Mouse (Mus musculus) hematopoietic stem cell, adult 5-6 weeks (primary cell): ENCODE measurements around the gene Pou3f1. TPM values are rescaled to one million over a fixed set of nuclear protein-coding genes. Genes with fewer than 3 reads are reported as not detected.
"Not testable (repeated sequence)": the region's sequence is repeated elsewhere in the genome, so short reads cannot be mapped to it uniquely, and the experiment has no call there.

Experiments used
- ATAC-seq, 2 experiments: fragments of 125-278 bp in 1 of 2; replicated peaks in 1 of 2; 2 replicates each; pipeline ENCODE4 v1.8.0; 2016 to 2017; ENCODE audit warnings: inconsistent platforms in 2 of 2, mild to moderate bottlenecking in 2 of 2, moderate number of reproducible peaks in 2 of 2, low read depth in 1 of 2, moderate TSS enrichment in 1 of 2; ENCODE audit not compliant: low FRiP score in 2 of 2, poor library complexity in 2 of 2, severe bottlenecking in 2 of 2, insufficient read depth in 1 of 2, low TSS enrichment in 1 of 2
- total RNA-seq: library from RNA; stranded (forward); fragments of 172-1452, 232-1000 nt; gene quantifications from 2 replicates; pipeline ENCODE4 v1.2.3, GENCODE M21; 2017

Pou3f1 gene
- total RNA-seq, 1 experiment from 2014 or later = not detected

DNA sequence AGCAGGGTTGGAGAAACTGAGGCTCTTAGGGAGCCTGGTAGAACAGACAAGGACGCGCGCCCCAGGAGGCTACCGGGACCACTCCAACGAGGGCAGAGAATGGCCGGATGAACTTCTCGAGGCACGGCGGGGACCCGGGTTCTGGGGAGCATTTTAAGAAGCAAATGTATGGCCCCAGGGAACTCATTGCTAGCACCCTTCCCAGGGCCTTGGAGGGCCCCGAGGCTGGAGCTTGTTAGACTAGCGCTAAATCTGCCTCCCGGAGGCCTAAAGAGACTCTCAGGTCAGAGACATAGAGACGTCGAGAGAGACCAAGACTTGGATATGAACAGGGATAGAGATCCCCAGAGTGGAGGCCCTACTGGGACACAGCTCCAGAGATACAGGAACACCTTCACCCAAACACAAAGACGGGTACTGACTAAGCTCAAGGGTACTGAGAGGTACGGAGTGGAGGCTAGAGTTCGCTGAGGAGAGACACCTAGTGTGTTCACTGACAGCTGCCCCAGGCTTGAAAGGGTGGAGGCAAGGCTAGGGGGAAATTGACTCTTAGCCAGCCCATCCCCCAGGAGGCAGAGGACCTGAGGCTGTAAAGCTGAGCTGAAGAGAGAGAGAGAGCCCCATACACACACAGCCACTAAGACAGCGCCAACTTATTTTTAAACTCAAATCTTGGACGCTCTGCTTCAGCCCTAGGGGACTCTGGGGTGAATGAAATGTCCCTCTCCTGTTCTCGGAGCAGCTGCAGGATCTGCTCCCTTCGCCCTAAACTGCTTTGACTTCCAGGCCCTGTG is 44.6 kb downstream of the Pou3f1 start:
- ATAC-seq = no peak

DNA sequence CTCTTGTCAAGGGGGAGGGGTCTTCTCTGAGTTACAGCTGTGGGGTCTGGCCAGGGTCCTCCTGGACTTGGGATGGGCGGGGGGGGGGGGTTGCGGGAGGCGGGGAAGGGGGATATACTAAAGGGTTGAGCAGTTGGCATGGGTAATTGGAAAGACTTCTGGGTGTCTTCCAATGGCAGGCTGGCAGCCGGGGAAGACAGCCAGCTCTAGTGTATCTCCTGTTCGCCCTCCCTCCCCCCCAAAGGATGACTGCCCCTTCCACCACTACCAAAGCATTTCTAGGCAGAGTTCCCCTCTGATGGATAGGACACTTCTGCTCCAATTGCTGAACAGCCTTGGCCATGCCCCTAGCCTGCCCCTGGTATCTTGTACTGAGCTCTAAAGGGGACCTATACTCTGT is 45.3 kb downstream of the Pou3f1 start:
- no peak for ATAC-seq

DNA sequence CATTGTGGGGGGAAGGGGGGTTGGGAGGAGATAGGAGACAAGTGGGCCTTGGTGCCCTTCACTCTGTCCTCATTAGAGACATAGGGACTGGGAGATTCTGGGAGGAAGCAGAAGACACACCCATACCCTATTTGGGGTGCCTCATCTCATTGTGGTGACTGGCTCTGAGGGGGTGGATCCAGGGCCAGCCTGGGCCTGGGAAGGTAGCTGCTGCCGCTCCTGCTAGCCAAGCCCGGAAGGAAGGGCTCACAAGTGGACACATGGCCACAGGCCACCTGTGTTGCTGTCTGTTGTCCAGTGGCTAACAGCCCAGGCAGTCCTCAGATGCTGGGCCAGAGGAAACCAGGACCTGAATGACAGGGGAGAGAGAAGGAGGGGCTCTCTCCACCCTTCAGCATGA is 46.8 kb downstream of the Pou3f1 start:
- no peak for ATAC-seq

DNA sequence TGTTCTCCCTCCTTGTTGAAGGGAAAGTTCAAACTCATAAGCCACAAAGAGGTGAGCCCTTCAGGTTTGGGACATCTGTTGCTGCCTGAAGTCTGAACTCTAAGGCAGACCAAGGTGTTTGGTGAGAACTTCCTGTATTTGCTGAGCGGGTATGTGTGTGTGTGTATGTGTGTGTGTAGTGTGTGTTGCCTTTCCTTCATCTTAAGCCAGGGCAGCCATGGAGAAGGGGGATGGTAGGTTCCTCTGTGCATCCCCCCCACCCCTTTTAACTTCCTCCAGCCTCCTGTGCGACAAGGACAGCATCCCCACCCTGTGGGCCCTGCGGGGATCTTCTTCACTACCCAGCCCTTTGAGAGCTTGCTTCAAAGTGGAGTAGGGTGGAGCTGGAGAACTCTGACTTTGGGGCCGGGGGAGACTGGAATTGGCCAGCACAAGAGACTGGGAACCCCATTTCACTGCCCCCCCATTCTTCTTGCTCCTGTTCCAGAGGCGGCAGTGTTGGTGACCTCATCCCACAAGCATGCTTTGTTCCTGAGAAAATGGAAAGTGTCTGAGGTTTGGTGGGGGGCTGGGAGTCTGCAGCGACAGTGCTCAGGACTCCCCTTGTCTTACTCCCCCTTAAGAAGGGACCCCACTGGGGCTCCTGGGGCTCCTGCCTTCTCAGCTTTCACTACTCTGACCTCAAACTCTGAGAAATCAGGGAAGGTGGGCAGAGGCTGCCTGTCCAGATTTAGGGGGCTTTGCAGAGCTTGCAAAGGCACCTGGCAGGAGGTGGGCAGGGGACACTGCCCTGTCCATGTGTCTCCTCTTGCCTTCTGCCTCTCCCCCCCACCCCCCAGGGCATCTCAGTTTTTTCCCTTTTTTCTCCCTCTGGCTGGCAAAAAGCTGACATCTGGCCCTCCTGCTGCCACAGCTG is 47.5 kb downstream of the Pou3f1 start:
- 0 out of 4 replicates have a peak, but pooled peaks of 1 of the 2 experiments have one; percentile 29 for ATAC-seq

DNA sequence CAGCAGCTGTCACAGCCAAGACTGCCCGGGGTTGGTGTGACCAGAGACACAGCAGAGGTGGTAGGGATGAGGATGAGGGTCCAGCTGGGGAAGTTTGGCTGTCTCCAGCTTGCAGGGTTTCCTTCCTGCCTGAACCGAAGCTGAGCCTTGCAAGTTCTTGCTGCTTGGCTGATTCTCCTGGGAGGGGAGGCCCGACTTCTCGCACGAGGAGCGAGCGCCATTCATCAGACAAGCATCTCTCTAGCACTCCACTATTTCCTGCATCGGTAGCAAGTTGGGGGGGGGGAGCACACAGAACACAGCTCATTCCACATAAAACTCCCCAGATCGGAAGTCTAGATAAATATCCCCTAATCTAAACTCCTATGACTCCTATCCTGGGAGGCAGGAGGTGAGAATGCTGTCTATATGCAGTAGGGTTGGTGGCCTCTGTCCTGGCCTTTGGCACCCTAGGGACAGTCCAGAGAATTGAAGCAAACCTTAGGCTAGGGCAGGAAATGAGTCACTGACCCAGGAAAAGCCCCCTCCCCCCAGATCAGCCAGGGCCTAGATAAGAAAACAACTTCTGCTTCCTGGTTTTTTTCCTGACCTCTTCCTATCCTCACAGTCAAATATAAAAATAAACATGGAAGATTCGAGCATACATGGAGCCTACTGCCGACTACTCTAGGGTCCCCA is 48.3 kb downstream of the Pou3f1 start:
- ATAC-seq = peak; percentile 17 to 26; a peak in 3 of 4 replicates

DNA sequence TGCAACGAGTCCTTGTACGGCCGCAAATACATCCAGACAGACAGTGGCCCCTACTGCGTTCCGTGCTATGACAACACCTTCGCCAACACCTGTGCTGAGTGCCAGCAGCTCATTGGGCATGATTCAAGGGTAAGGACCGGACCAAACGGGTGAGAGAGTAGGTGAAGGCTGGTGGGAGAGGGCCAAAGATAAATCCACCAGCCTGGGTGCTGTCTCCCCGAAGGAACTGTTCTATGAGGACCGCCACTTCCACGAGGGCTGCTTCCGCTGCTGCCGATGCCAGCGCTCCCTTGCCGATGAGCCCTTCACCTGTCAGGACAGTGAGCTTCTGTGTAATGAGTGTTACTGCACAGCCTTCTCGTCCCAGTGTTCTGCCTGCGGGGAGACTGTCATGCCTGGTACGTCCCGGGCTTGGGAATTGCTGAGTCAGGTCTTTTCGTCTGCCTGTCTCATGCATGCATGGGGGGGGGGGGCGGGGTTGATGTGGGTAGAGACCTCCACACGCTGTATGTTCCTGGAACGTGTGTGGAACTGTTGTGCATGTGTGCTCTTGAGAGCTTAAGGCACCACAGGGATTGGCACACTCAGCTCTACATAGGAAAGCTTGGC is 49.2 kb downstream of the Pou3f1 start:
- ATAC-seq = no peak

DNA sequence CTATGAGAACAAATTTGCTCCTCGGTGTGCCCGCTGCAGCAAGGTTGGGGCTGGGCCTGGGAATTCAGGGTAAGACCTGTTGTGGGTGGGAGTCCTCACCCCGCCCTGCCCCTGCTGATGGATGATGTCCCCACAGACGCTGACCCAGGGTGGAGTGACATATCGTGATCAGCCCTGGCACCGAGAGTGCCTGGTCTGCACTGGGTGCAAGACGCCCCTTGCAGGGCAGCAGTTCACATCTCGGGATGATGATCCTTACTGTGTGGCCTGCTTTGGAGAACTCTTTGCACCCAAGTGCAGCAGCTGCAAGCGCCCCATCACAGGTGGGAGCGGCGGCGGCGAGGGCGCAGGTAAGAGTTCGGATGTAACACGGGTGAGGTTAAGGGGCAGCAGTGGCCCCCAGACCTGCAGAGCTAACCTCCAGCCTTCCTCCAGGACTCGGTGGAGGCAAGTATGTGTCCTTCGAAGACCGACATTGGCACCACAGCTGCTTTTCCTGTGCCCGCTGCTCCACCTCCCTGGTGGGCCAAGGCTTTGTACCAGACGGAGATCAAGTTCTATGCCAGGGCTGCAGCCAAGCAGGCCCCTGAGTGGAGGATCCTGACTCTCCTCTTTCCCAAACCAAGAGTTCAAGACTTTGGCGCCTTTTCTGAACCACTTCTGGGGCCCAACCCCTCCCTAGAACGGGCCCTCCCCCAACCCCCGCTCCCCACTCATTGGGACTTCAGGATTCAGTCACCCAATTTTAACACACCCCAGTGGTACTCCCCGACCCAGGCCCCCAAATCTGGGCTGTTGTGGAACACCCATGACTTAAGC is 51.0 kb downstream of the Pou3f1 start:
- not testable (repeated sequence) for ATAC-seq

DNA sequence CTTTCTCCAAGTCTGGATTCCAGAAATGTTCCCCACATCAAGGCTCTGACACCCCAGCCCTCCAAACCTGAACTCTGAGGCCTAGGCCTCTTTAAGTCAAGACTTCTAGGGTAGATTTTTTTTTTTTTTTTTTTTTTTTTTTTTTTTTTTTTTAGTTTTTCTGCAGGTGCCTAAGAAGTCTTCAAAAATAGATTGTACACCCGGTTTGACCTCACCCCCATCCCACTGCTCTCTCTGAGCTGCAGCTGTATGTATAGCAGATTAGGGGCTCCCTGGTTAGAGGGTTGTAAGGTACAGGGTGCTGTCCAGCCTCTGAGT is 51.6 kb downstream of the Pou3f1 start:
- ATAC-seq = not testable (repeated sequence)

DNA sequence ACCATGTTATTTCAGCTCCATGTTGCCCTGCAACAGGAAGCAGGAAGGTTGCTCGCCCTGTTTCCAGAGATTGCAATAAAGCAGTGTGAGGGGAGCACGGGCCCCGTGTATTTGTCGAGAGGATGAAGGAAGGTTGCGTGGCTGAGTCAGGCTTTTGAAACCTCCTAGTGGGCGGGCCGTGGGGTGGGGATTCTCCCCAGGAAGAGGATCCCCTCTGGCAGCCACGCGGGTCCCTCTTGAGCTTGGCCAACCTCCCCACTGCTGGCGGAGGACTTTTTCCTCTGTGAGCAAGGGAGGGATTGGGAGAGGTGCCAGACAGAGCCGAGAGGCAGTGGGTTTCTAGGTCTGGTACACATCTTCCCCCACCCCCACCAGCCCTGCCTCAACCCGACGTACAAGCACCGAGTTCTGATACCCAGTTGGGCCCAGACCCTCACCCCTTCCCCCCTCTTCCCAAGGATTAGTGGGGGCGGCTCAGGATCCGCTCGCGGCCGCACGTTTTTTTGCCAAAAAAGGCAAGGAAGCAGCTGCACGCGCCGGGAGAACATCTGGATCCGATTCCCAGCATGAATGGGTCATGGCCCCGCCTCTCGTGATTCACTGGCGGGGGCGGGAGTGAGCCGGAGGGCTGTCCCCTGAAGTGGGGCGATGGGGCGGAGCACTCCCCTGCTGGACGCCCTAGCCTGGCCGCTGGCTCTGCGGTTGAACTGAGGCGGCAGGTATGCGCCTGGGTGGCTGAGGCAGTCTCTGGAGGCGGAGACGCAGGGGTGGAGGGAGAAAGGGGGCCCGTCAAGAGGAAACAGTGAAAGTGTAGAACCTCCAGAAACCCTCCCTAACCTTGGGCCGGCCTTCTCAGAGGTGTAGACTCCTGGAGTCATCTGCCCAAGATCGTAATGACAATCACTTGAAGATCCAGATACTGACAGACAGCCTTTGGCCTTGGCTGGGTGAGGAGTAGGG is 52.2 kb downstream of the Pou3f1 start:
- ATAC-seq = peak; percentile 66 to 73

DNA sequence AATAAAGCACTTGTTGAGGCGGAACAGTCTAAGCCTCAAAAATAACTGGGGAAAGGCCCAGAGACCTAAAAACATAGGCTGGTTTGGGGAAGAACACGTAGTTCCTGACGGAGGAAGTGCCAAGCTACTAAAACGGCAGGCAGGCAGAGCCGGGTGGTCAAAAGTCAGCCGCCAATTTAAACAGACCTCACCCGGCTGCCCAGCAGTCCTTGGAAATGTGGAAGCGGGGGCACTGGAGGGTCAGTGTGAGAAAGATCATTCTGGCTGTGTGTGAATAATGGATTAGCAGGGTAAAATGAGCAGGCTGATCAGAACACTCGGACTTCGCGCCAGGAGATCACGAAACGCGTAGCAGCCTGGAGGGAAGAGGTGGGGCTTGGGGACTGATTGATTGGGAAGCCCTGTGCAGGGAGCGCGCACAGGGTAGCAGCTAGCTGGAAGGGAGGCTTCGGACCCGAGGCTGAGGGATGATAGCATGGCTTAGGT is 53.4 kb downstream of the Pou3f1 start:
- ATAC-seq = peak in 1 of 2 experiments; percentile 14; a peak in 1 of 4 replicates

Other genes starting within 250 kb of the Pou3f1 start
- not detected in 2 replicates for gene 3100002H09Rik, start 46.0 kb upstream of the Pou3f1 start, total RNA-seq
- 77.8 and 93.4 TPM in 2 replicates for gene Utp11, start 36.8 kb downstream of the Pou3f1 start, total RNA-seq
- 9.7 and 15.5 TPM in 2 replicates for gene Fhl3, start 43.9 kb downstream of the Pou3f1 start, total RNA-seq
- gene Sf3a3, start 58.0 kb downstream of the Pou3f1 start, total RNA-seq = 118 and 153 TPM in 2 replicates
- 33.5 and 42.3 TPM in 2 replicates for gene Inpp5b, start 85.0 kb downstream of the Pou3f1 start, total RNA-seq
- 24.5 and 35.9 TPM in 2 replicates for gene Mtf1, start 145.3 kb downstream of the Pou3f1 start, total RNA-seq
- gene Yrdc, start 193.9 kb downstream of the Pou3f1 start, total RNA-seq = 37.7 and 54.7 TPM in 2 replicates
- gene 1110065P20Rik, start 194.4 kb downstream of the Pou3f1 start, total RNA-seq = 6.4 and 7.6 TPM in 2 replicates
- gene Maneal, start 205.4 kb downstream of the Pou3f1 start, total RNA-seq = not detected in 2 replicates
- gene Epha10, start 224.1 kb downstream of the Pou3f1 start, total RNA-seq = not detected in 2 replicates